7 mouse cellular contexts compared by ENCODE assay signal in genomic region chr5:108660632-108661268, GRCm38 (mm10). TPM values are rescaled to one million over a fixed set of nuclear protein-coding genes. Genes with fewer than 3 reads are reported as not detected.
DNase-seq lines count a peak whose midpoint lies in the region; ATAC-seq and TF ChIP-seq lines count a peak whose summit lies in the region.

No protein-coding gene starts in this region.

- no peak for TF ChIP-seq CTCF in small intestine, adult 2 months (IDR thresholded peaks at IDR 0.05; ENCODE audit: extremely low read depth, insufficient read length, insufficient replicate concordance, low read depth, low read length)

- WGBS in embryonic facial prominence, embryonic 10.5 days: 14% methylated on average over 36 of the region's 36 CpGs
- 17% methylated on average over 36 of the region's 36 CpGs for WGBS in limb, embryonic 10.5 days
- WGBS in midbrain, embryonic 12.5 days: 14% methylated on average over 33 of the region's 36 CpGs
- 15% methylated on average over 36 of the region's 36 CpGs for WGBS in small intestine, adult 2 months

- H3K4me1 ChIP-seq in embryonic facial prominence, embryonic 10.5 days: peaks cover 20% of the 10 kb centered on the region
- H3K4me1 ChIP-seq in limb, embryonic 10.5 days: peaks cover 18% of the 10 kb centered on the region
- H3K4me1 ChIP-seq in midbrain, embryonic 12.5 days: peaks cover 21% of the 10 kb centered on the region
- peaks cover 11% of the 10 kb centered on the region for H3K4me1 ChIP-seq in small intestine, adult 2 months (ENCODE audit: control insufficient read depth, insufficient read depth, insufficient read length, low read length)

- peaks cover 27% of the 10 kb centered on the region for H3K36me3 ChIP-seq in embryonic facial prominence, embryonic 10.5 days (replicated peaks)
- H3K36me3 ChIP-seq in limb, embryonic 10.5 days: peaks cover 23% of the 10 kb centered on the region
- peaks cover 23% of the 10 kb centered on the region for H3K36me3 ChIP-seq in midbrain, embryonic 12.5 days
- H3K36me3 ChIP-seq in small intestine, adult 2 months (ENCODE audit: control insufficient read depth, insufficient read depth, low read length): peaks cover 23% of the 10 kb centered on the region

- no peaks in the 10 kb centered on the region for H3K9me3 ChIP-seq in embryonic facial prominence, embryonic 10.5 days
- H3K9me3 ChIP-seq in limb, embryonic 10.5 days (replicated peaks): no peaks in the 10 kb centered on the region
- H3K9me3 ChIP-seq in midbrain, embryonic 12.5 days: no peaks in the 10 kb centered on the region

- H3K9ac ChIP-seq in midbrain, embryonic 12.5 days (replicated peaks): peak overlapping the region; percentile 91

- peak; percentile 97 for DNase-seq in adrenal gland, postnatal 14 days
- DNase-seq in embryonic facial prominence, embryonic 10.5 days (ENCODE audit: low spot score): peak; percentile 92
- peak; percentile 99 for DNase-seq in heart, adult 11 months
- DNase-seq in kidney, adult 18-20 months: peak; percentile 96
- DNase-seq in limb, embryonic 10.5 days (ENCODE audit: low spot score): peak; percentile 88

- peak overlapping the region; percentile 86 for H3K27ac ChIP-seq in embryonic facial prominence, embryonic 10.5 days (replicated peaks)
- peak overlapping the region; percentile 88 for H3K27ac ChIP-seq in limb, embryonic 10.5 days
- no peak overlapping the region for H3K27ac ChIP-seq in midbrain, embryonic 12.5 days (replicated peaks)
- H3K27ac ChIP-seq in small intestine, adult 2 months (ENCODE audit: insufficient read depth, low read depth, low read length): peak overlapping the region; percentile 87

- peaks cover 6% of the 10 kb centered on the region; the same call in 1 of the 2 replicates for H3K27me3 ChIP-seq in embryonic facial prominence, embryonic 10.5 days (replicated peaks; ENCODE audit: low read depth, poor library complexity, severe bottlenecking)
- H3K27me3 ChIP-seq in limb, embryonic 10.5 days (ENCODE audit: low read depth, poor library complexity, severe bottlenecking): 0 out of 2 replicates have a peak, but pooled peaks cover 10% of the 10 kb centered on the region
- peaks cover 5% of the 10 kb centered on the region; the same call in 1 of the 2 replicates for H3K27me3 ChIP-seq in midbrain, embryonic 12.5 days
- H3K27me3 ChIP-seq in small intestine, adult 2 months (ENCODE audit: control insufficient read depth, insufficient read depth, low read length): no peaks in the 10 kb centered on the region; the same call in 1 of the 2 replicates

- H3K4me3 ChIP-seq in embryonic facial prominence, embryonic 10.5 days: peak overlapping the region; percentile 81
- peak overlapping the region; percentile 78 for H3K4me3 ChIP-seq in limb, embryonic 10.5 days
- H3K4me3 ChIP-seq in midbrain, embryonic 12.5 days: peak overlapping the region; percentile 85
- peak overlapping the region; percentile 70 for H3K4me3 ChIP-seq in small intestine, adult 2 months (ENCODE audit: low read depth, low read length)

- ATAC-seq in midbrain, embryonic 12.5 days (ENCODE audit: low FRiP score, low read depth): peak; percentile 99

- peak; percentile 87 for TF ChIP-seq POLR2A in small intestine, adult 2 months (IDR thresholded peaks at IDR 0.05; ENCODE audit: low read depth, low read length)

- peak overlapping the region; percentile 90 for H3K4me2 ChIP-seq in midbrain, embryonic 12.5 days (replicated peaks)

RNA-seq across cellular contexts. Expression of gene Idua, which starts 0.6 kb away (rescaled TPM):
- total RNA-seq in adrenal gland, postnatal 14 days (2021): 12.6 and 13.7 TPM in 2 replicates
- polyA plus RNA-seq in embryonic facial prominence, embryonic 10.5 days (2016; fragmentation: Nextera tagmentation; extraction: Ambion mirVana): 9.3 and 9.6 TPM in 2 replicates
- 9.6 and 11.8 TPM in 2 replicates for polyA plus RNA-seq in limb, embryonic 10.5 days (2016; fragmentation: Nextera tagmentation; extraction: Ambion mirVana)
- polyA plus RNA-seq in midbrain, embryonic 12.5 days (2016; fragmentation: Nextera tagmentation; extraction: Ambion mirVana): 12.3 and 12.8 TPM in 2 replicates
- 15.0 and 20.1 TPM in 2 replicates for polyA plus RNA-seq in small intestine, adult 2 months (2012; rRNA removed)

RNA-seq across cellular contexts. Expression of gene Dgkq, which starts 8.7 kb away (rescaled TPM):
- total RNA-seq in adrenal gland, postnatal 14 days (2021): 15.2 and 24.1 TPM in 2 replicates
- polyA plus RNA-seq in embryonic facial prominence, embryonic 10.5 days (2016; fragmentation: Nextera tagmentation; extraction: Ambion mirVana): 12.5 and 14.5 TPM in 2 replicates
- polyA plus RNA-seq in limb, embryonic 10.5 days (2016; fragmentation: Nextera tagmentation; extraction: Ambion mirVana): 10.6 and 13.4 TPM in 2 replicates
- polyA plus RNA-seq in midbrain, embryonic 12.5 days (2016; fragmentation: Nextera tagmentation; extraction: Ambion mirVana): 21.2 and 21.7 TPM in 2 replicates
- 39.8 and 77.0 TPM in 2 replicates for polyA plus RNA-seq in small intestine, adult 2 months (2012; rRNA removed)

RNA-seq across cellular contexts. Expression of gene Slc26a1, which starts 14.6 kb away (rescaled TPM):
- total RNA-seq in adrenal gland, postnatal 14 days (2021): 0.98 and 16.7 TPM in 2 replicates
- 0.55 and 0.92 TPM in 2 replicates for polyA plus RNA-seq in embryonic facial prominence, embryonic 10.5 days (2016; fragmentation: Nextera tagmentation; extraction: Ambion mirVana)
- polyA plus RNA-seq in limb, embryonic 10.5 days (2016; fragmentation: Nextera tagmentation; extraction: Ambion mirVana): 0.43 and 0.61 TPM in 2 replicates
- 1.7 and 1.9 TPM in 2 replicates for polyA plus RNA-seq in midbrain, embryonic 12.5 days (2016; fragmentation: Nextera tagmentation; extraction: Ambion mirVana)
- polyA plus RNA-seq in small intestine, adult 2 months (2012; rRNA removed): not detected in 2 replicates

RNA-seq across cellular contexts. Expression of gene Tmem175, which starts 31.2 kb away (rescaled TPM):
- total RNA-seq in adrenal gland, postnatal 14 days (2021): 19.5 and 22.3 TPM in 2 replicates
- polyA plus RNA-seq in embryonic facial prominence, embryonic 10.5 days (2016; fragmentation: Nextera tagmentation; extraction: Ambion mirVana): 15.1 and 16.0 TPM in 2 replicates
- polyA plus RNA-seq in limb, embryonic 10.5 days (2016; fragmentation: Nextera tagmentation; extraction: Ambion mirVana): 12.3 and 15.7 TPM in 2 replicates
- 18.7 and 21.5 TPM in 2 replicates for polyA plus RNA-seq in midbrain, embryonic 12.5 days (2016; fragmentation: Nextera tagmentation; extraction: Ambion mirVana)
- 18.3 and 31.1 TPM in 2 replicates for polyA plus RNA-seq in small intestine, adult 2 months (2012; rRNA removed)

RNA-seq across cellular contexts. Expression of gene Gak, which starts 31.2 kb away (rescaled TPM):
- 73.1 and 74.9 TPM in 2 replicates for total RNA-seq in adrenal gland, postnatal 14 days (2021)
- polyA plus RNA-seq in embryonic facial prominence, embryonic 10.5 days (2016; fragmentation: Nextera tagmentation; extraction: Ambion mirVana): 63.5 and 66.3 TPM in 2 replicates
- polyA plus RNA-seq in limb, embryonic 10.5 days (2016; fragmentation: Nextera tagmentation; extraction: Ambion mirVana): 56.1 and 62.0 TPM in 2 replicates
- 60.5 and 61.5 TPM in 2 replicates for polyA plus RNA-seq in midbrain, embryonic 12.5 days (2016; fragmentation: Nextera tagmentation; extraction: Ambion mirVana)
- 75.5 and 152 TPM in 2 replicates for polyA plus RNA-seq in small intestine, adult 2 months (2012; rRNA removed)
